Mouse (Mus musculus): ENCODE data around the gene Tspan9.

GRCm38 (mm10) chr6:127974000-127974399 lies 169.4 kb downstream of the Tspan9 start:
- no peak for TF ChIP-seq CTCF (IDR thresholded peaks at IDR 0.05; ENCODE audit: low read depth)
- no peak for TF ChIP-seq EP300 (IDR thresholded peaks at IDR 0.05; ENCODE audit: low read depth)
